Mouse (Mus musculus): ENCODE results near the gene Spcs1. TPM values are rescaled to one million over a fixed set of nuclear protein-coding genes. Genes with fewer than 3 reads are reported as not detected.
A peak's percentile ranks its signal among the peaks of the same experiment; 100 is the strongest.

Spcs1 gene
- polyA plus RNA-seq, 1 experiment from 2014 or later = 262 TPM

- no peak overlapping the region for H3K27ac ChIP-seq (replicated peaks)
- no peaks in the 10 kb centered on the region for H3K27me3 ChIP-seq (replicated peaks; ENCODE audit: low read depth, poor library complexity, severe bottlenecking)
- WGBS = 91% methylated on average over 2 of the region's 2 CpGs
- H3K9me3 ChIP-seq = no peaks in the 10 kb centered on the region
- no peak for DNase-seq (ENCODE audit: low spot score)
- peaks cover 19% of the 10 kb centered on the region for H3K4me1 ChIP-seq
- H3K36me3 ChIP-seq (replicated peaks) = peaks cover 32% of the 10 kb centered on the region
- H3K4me3 ChIP-seq = no peak overlapping the region
These were observed 3.1 kb upstream of the Spcs1 start for GRCm38 (mm10) chr14:31004527-31004926.

- H3K27ac ChIP-seq (replicated peaks) = peak overlapping the region; percentile 97
- H3K27me3 ChIP-seq (replicated peaks; ENCODE audit: low read depth, poor library complexity, severe bottlenecking) = no peaks in the 10 kb centered on the region
- under 1% methylated on average over 21 of the region's 21 CpGs for WGBS
- peaks cover 30% of the 10 kb centered on the region for H3K36me3 ChIP-seq (replicated peaks)
- peak overlapping the region; percentile 97 for H3K4me3 ChIP-seq
- no peaks in the 10 kb centered on the region for H3K9me3 ChIP-seq
- DNase-seq (ENCODE audit: low spot score) = no peak
- peaks cover 19% of the 10 kb centered on the region for H3K4me1 ChIP-seq
These were observed 611 bp downstream of the Spcs1 start for GRCm38 (mm10) chr14:31000816-31001306.

GRCm38 (mm10) chr14:31000356-31000755 lies 1.1 kb downstream of the Spcs1 start:
- WGBS = 62% methylated on average over 10 of the region's 10 CpGs
- Histone ChIP-seq H3K36me3 (replicated peaks) (peaks cover 29% of the 10 kb centered on the region), H3K9me3 (no peaks in the 10 kb centered on the region), H3K4me3 (peak overlapping the region; percentile 97), H3K4me1 (peaks cover 19% of the 10 kb centered on the region), H3K27me3 (replicated peaks; ENCODE audit: low read depth, poor library complexity, severe bottlenecking) (no peaks in the 10 kb centered on the region), H3K27ac (replicated peaks) (0 out of 2 replicates have a peak overlapping the region, but pooled peaks have one; percentile 97)
- no peak for DNase-seq (ENCODE audit: low spot score)

GRCm38 (mm10) chr14:30996417-30996816 lies 5.1 kb downstream of the Spcs1 start:
- no peak for DNase-seq (ENCODE audit: low spot score)
- no peaks in the 10 kb centered on the region for H3K27me3 ChIP-seq (replicated peaks; ENCODE audit: low read depth, poor library complexity, severe bottlenecking)
- no peaks in the 10 kb centered on the region for H3K9me3 ChIP-seq
- peaks cover 8% of the 10 kb centered on the region for H3K4me1 ChIP-seq
- H3K36me3 ChIP-seq (replicated peaks) = peaks cover 28% of the 10 kb centered on the region
- no peak overlapping the region for H3K27ac ChIP-seq (replicated peaks)
- no peak overlapping the region for H3K4me3 ChIP-seq

GRCm38 (mm10) chr14:30976222-30976621 lies 25.2 kb downstream of the Spcs1 start:
- no peaks in the 10 kb centered on the region for H3K27me3 ChIP-seq (replicated peaks; ENCODE audit: low read depth, poor library complexity, severe bottlenecking)
- peaks cover 57% of the 10 kb centered on the region for H3K36me3 ChIP-seq (replicated peaks)
- 86% methylated on average over 3 of the region's 3 CpGs for WGBS
- DNase-seq (ENCODE audit: low spot score) = no peak
- H3K9me3 ChIP-seq = no peaks in the 10 kb centered on the region
- H3K27ac ChIP-seq (replicated peaks) = no peak overlapping the region
- no peak overlapping the region for H3K4me3 ChIP-seq
- no peaks in the 10 kb centered on the region for H3K4me1 ChIP-seq

GRCm38 (mm10) chr14:30974204-30974603 lies 27.3 kb downstream of the Spcs1 start:
- H3K27ac ChIP-seq (replicated peaks) = no peak overlapping the region; the same call in 1 of the 2 replicates
- 72% methylated on average over 6 of the region's 6 CpGs for WGBS

GRCm38 (mm10) chr14:30960366-30960765 lies 41.1 kb downstream of the Spcs1 start:
- Histone ChIP-seq H3K4me1 (no peaks in the 10 kb centered on the region), H3K4me3 (no peak overlapping the region), H3K9me3 (no peaks in the 10 kb centered on the region), H3K36me3 (replicated peaks) (peaks cover 50% of the 10 kb centered on the region), H3K27me3 (replicated peaks; ENCODE audit: low read depth, poor library complexity, severe bottlenecking) (no peaks in the 10 kb centered on the region), H3K27ac (replicated peaks) (no peak overlapping the region)
- no peak for DNase-seq (ENCODE audit: low spot score)
- 88% methylated on average over 1 of the region's 1 CpGs for WGBS

More at GRCm38 (mm10) chr14:30974204-30974603, 27.3 kb downstream of the Spcs1 start:
- Histone ChIP-seq H3K9me3 (no peaks in the 10 kb centered on the region), H3K4me1 (no peaks in the 10 kb centered on the region), H3K27me3 (replicated peaks; ENCODE audit: low read depth, poor library complexity, severe bottlenecking) (no peaks in the 10 kb centered on the region), H3K36me3 (replicated peaks) (peaks cover 59% of the 10 kb centered on the region), H3K4me3 (no peak overlapping the region)
- no peak for DNase-seq (ENCODE audit: low spot score)

GRCm38 (mm10) chr14:30959031-30959430 lies 42.4 kb downstream of the Spcs1 start:
- Histone ChIP-seq H3K9me3 (no peaks in the 10 kb centered on the region), H3K36me3 (replicated peaks) (peaks cover 49% of the 10 kb centered on the region), H3K4me1 (no peaks in the 10 kb centered on the region), H3K4me3 (no peak overlapping the region), H3K27me3 (replicated peaks; ENCODE audit: low read depth, poor library complexity, severe bottlenecking) (no peaks in the 10 kb centered on the region), H3K27ac (replicated peaks) (no peak overlapping the region)
- no peak for DNase-seq (ENCODE audit: low spot score)
- WGBS = 94% methylated on average over 4 of the region's 4 CpGs

GRCm38 (mm10) chr14:30958517-30958916 lies 43.0 kb downstream of the Spcs1 start:
- WGBS = 76% methylated on average over 2 of the region's 2 CpGs
- Histone ChIP-seq H3K27ac (replicated peaks) (no peak overlapping the region), H3K9me3 (no peaks in the 10 kb centered on the region), H3K27me3 (replicated peaks; ENCODE audit: low read depth, poor library complexity, severe bottlenecking) (no peaks in the 10 kb centered on the region), H3K36me3 (replicated peaks) (peaks cover 51% of the 10 kb centered on the region), H3K4me3 (no peak overlapping the region), H3K4me1 (no peaks in the 10 kb centered on the region)
- no peak for DNase-seq (ENCODE audit: low spot score)

GRCm38 (mm10) chr14:30951154-30951825 lies 50.2 kb downstream of the Spcs1 start, which contains the start of gene Nek4:
Gene Nek4 (plus strand): TSS chr14:30951377.
- peaks cover 13% of the 10 kb centered on the region for H3K36me3 ChIP-seq (replicated peaks)
- under 1% methylated on average over 57 of the region's 57 CpGs for WGBS
- H3K9me3 ChIP-seq = no peaks in the 10 kb centered on the region
- no peaks in the 10 kb centered on the region for H3K27me3 ChIP-seq (replicated peaks; ENCODE audit: low read depth, poor library complexity, severe bottlenecking)
- peaks cover 13% of the 10 kb centered on the region for H3K4me1 ChIP-seq
- peak within 1 kb of the TSS; percentile 83 for H3K4me3 ChIP-seq
- peak within 1 kb of the TSS; percentile 88 for H3K27ac ChIP-seq (replicated peaks)
- DNase-seq (ENCODE audit: low spot score) = peak; percentile 98

GRCm38 (mm10) chr14:30949986-30950385 lies 51.5 kb downstream of the Spcs1 start:
- Histone ChIP-seq H3K27me3 (replicated peaks; ENCODE audit: low read depth, poor library complexity, severe bottlenecking) (no peaks in the 10 kb centered on the region), H3K36me3 (replicated peaks) (peaks cover 8% of the 10 kb centered on the region), H3K9me3 (no peaks in the 10 kb centered on the region), H3K4me3 (no peak overlapping the region), H3K27ac (replicated peaks) (no peak overlapping the region), H3K4me1 (peaks cover 13% of the 10 kb centered on the region)
- DNase-seq (ENCODE audit: low spot score) = no peak
- WGBS = 96% methylated on average over 10 of the region's 10 CpGs

Data from embryonic facial prominence, embryonic 10.5 days (tissue).